Mouse (Mus musculus) kidney, adult 8-10 months (tissue): ENCODE data around the gene E2f4.

Source experiments
- DNase-seq, 2 experiments: peaks; one replicate each; pipeline ENCODE4 v3.0.0; 2022

Gene E2f4

GRCm38 (mm10) chr8:105350186-105350585 is 52.7 kb downstream of the E2f4 start:
- no peak for DNase-seq

DNA sequence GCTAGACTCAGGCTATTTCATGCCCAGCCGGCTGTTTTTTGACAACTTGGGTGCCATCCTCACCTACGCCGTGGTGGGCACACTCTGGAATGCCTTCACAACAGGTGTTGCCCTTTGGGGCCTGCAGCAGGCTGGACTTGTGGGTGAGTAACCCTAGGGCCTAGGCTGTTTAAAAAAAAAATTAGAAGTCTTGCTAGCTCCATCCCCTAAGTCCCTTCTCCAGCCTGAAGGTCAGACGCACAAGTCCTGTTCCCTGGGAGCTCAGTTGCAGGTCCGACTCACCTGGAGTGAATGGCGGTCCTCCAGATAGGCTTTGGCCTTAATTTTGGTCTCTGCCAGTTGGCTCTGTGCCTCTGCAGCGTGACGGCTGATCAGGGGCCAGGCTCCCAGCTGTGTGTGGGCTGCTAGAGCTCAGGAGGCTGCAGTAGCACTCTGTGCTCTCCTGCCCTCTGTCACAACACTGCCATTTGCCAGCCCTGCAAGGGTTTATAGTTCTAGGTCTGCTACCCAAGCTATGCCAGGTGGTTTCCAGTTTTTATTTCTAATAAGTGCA is 56.2 kb downstream of the E2f4 start:
- no peak for DNase-seq

GRCm38 (mm10) chr8:105354549-105354948 is 57.1 kb downstream of the E2f4 start:
- DNase-seq = no peak
